In the genomic region with DNA sequence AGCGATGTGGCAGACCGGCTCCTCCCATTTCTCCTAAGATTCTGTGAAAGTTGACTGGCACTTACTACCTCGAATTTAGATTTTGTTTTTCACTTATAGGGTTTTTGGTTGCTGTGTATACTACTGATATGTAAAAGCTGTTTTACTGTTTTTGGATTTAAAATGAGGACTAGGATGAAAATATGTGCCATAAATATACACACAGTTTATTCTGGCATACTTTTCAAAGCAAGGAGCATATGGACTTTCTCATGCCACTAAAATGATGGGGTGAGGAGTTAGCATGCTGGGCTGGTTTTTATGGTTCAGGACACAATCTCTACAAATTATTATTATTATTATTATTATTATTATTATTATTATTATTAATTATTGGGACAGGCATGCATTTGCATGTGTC, we compare ENCODE assay signal across 17 mouse cellular contexts.
DNase-seq lines count a peak whose midpoint lies in the region; ATAC-seq and TF ChIP-seq lines count a peak whose summit lies in the region.
"Had no signal": no experiment of that assay in that cellular context is flagged by ENCODE, and none has a peak within 500 bp of the region (broad histone marks: within the 10 kb centered on the region; RNA-seq: fewer than 3 reads in every experiment).

No protein-coding gene starts in this region.

- TF ChIP-seq EP300 in liver, embryonic 14.5 days (IDR thresholded peaks at IDR 0.05; ENCODE audit: low read depth), result no peak

- no peak for TF ChIP-seq CTCF in kidney, postnatal 0 days (IDR thresholded peaks at IDR 0.05; ENCODE audit: low read depth)
- TF ChIP-seq CTCF in E14TG2a.4 (conservative IDR thresholded peaks at IDR 0.05; ENCODE audit: low read length), result no peak
- no peak for TF ChIP-seq CTCF in liver, embryonic 14.5 days (IDR thresholded peaks at IDR 0.05; ENCODE audit: low read depth)

- no peaks in the 10 kb centered on the region for H3K9me3 ChIP-seq in heart, embryonic 12.5 days (replicated peaks)
- H3K9me3 ChIP-seq in kidney, postnatal 0 days (replicated peaks; ENCODE audit: low read length), result no peaks in the 10 kb centered on the region
- no peaks in the 10 kb centered on the region for H3K9me3 ChIP-seq in E14TG2a.4 (ENCODE audit: low read length)
- no peaks in the 10 kb centered on the region for H3K9me3 ChIP-seq in liver, embryonic 14.5 days (ENCODE audit: control insufficient read depth, low read length)
- H3K9me3 ChIP-seq: embryonic facial prominence, embryonic 10.5 days; hindbrain, embryonic 13.5 days; intestine, embryonic 15.5 days had no signal

- ATAC-seq in heart, embryonic 12.5 days (ENCODE audit: insufficient number of reproducible peaks, low FRiP score), result no peak
- no peak for ATAC-seq in kidney, postnatal 0 days (replicated peaks; ENCODE audit: low FRiP score, low read depth)
- ATAC-seq in liver, embryonic 14.5 days (ENCODE audit: insufficient read depth), result no peak
- ATAC-seq in erythroid progenitor cell, adult 5-6 weeks (replicated peaks; ENCODE audit: low FRiP score, poor library complexity, severe bottlenecking), result no peak
- ATAC-seq: activated CD4-positive, CD25-positive, alpha-beta regulatory T cell, adult 4 months; forebrain, embryonic 14.5 days; Patski had no signal

- H3K36me3 ChIP-seq in heart, embryonic 12.5 days, result peaks cover 22% of the 10 kb centered on the region
- H3K36me3 ChIP-seq in kidney, postnatal 0 days (ENCODE audit: insufficient read depth, low read length), result no peaks in the 10 kb centered on the region
- H3K36me3 ChIP-seq in E14TG2a.4 (ENCODE audit: insufficient read depth, low read length), result no peaks in the 10 kb centered on the region
- H3K36me3 ChIP-seq in liver, embryonic 14.5 days (replicated peaks; ENCODE audit: control insufficient read depth, insufficient read depth, low read depth), result no peaks in the 10 kb centered on the region
- H3K36me3 ChIP-seq: embryonic facial prominence, embryonic 10.5 days; hindbrain, embryonic 13.5 days; intestine, embryonic 15.5 days had no signal

- H3K27ac ChIP-seq in heart, embryonic 12.5 days (ENCODE audit: poor library complexity, severe bottlenecking), result peak overlapping the region; percentile 83
- peak overlapping the region; percentile 71 for H3K27ac ChIP-seq in kidney, postnatal 0 days
- no peak overlapping the region; the same call in 1 of the 2 replicates for H3K27ac ChIP-seq in liver, embryonic 14.5 days
- H3K27ac ChIP-seq: embryonic facial prominence, embryonic 10.5 days; hindbrain, embryonic 13.5 days; intestine, embryonic 15.5 days had no signal

- whole genome bisulfite sequencing in heart, embryonic 12.5 days, result 33% methylated on average over 3 of the region's 3 CpGs
- 36% methylated on average over 3 of the region's 3 CpGs for WGBS in kidney, postnatal 0 days
- 43% methylated on average over 3 of the region's 3 CpGs for WGBS in liver, embryonic 14.5 days (ENCODE audit: insufficient replicate concordance)

- no peak overlapping the region for H3K4me3 ChIP-seq in heart, embryonic 12.5 days
- H3K4me3 ChIP-seq in kidney, postnatal 0 days (replicated peaks; ENCODE audit: low read depth, low read length), result no peak overlapping the region
- H3K4me3 ChIP-seq in E14TG2a.4 (replicated peaks; ENCODE audit: low read length), result peak overlapping the region; percentile 35; the same call in 1 of the 2 replicates
- H3K4me3 ChIP-seq in liver, embryonic 14.5 days (ENCODE audit: insufficient read depth in 1 of 2, low read depth in 2 of 2, low read length in 2 of 2), result no peak overlapping the region
- H3K4me3 ChIP-seq: embryonic facial prominence, embryonic 10.5 days; hindbrain, embryonic 13.5 days; intestine, embryonic 15.5 days had no signal

- DNase-seq in heart, adult 11 months, result no peak
- peak; percentile 69 for DNase-seq in kidney, postnatal 0 days (ENCODE audit: low spot score)
- DNase-seq in kidney, adult 8-10 months, result no peak
- DNase-seq in liver, embryonic 14.5 days (ENCODE audit: low read depth in 3 of 3, low spot score in 3 of 3), result no peak
- DNase-seq: adrenal gland, postnatal 25 days; B cell, adult 2 months; cerebellum, adult 18-20 months; left cerebral cortex, postnatal 4 days had no signal

- no peaks in the 10 kb centered on the region for H3K27me3 ChIP-seq in heart, embryonic 12.5 days (replicated peaks)
- no peaks in the 10 kb centered on the region for H3K27me3 ChIP-seq in kidney, postnatal 0 days (ENCODE audit: insufficient read depth, low read length)
- H3K27me3 ChIP-seq in E14TG2a.4 (ENCODE audit: insufficient read depth, low read length), result peaks cover 12% of the 10 kb centered on the region
- H3K27me3 ChIP-seq in liver, embryonic 14.5 days (ENCODE audit: control insufficient read depth, insufficient read depth, low read length), result no peaks in the 10 kb centered on the region
- H3K27me3 ChIP-seq: intestine, embryonic 15.5 days; Patski had no signal

- no peak overlapping the region for H3K9ac ChIP-seq in heart, embryonic 12.5 days
- H3K9ac ChIP-seq in kidney, postnatal 0 days (ENCODE audit: low read depth, low read length), result no peak overlapping the region
- no peak overlapping the region for H3K9ac ChIP-seq in liver, embryonic 14.5 days (replicated peaks)
- H3K9ac ChIP-seq: hindbrain, embryonic 13.5 days; intestine, embryonic 15.5 days had no signal

- H3K4me2 ChIP-seq in heart, embryonic 12.5 days, result peak overlapping the region; percentile 47
- H3K4me2 ChIP-seq in kidney, postnatal 0 days (ENCODE audit: low read length), result peak overlapping the region; percentile 13; the same call in 1 of the 2 replicates
- H3K4me2 ChIP-seq in liver, embryonic 14.5 days (ENCODE audit: low read depth), result peak overlapping the region; percentile 53
- H3K4me2 ChIP-seq: hindbrain, embryonic 13.5 days; intestine, embryonic 15.5 days had no signal

- H3K4me1 ChIP-seq in heart, embryonic 12.5 days (replicated peaks), result peaks cover 65% of the 10 kb centered on the region
- peaks cover 19% of the 10 kb centered on the region for H3K4me1 ChIP-seq in kidney, postnatal 0 days (replicated peaks; ENCODE audit: insufficient read depth, low read length)
- H3K4me1 ChIP-seq in E14TG2a.4 (replicated peaks; ENCODE audit: low read depth, low read length), result peaks cover 41% of the 10 kb centered on the region
- peaks cover 25 to 34% of the 10 kb centered on the region in 2 experiments for H3K4me1 ChIP-seq in liver, embryonic 14.5 days (replicated peaks; ENCODE audit: control insufficient read depth in 2 of 2, insufficient read depth in 2 of 2, low read length in 1 of 2)
